Mouse (Mus musculus): ENCODE data around the gene Skor1. TPM values are rescaled to one million over a fixed set of nuclear protein-coding genes. Genes with fewer than 3 reads are reported as not detected.

Gene Skor1
- total and polyA plus RNA-seq, 3 experiments: 0.05 TPM; not detected in 2

GRCm38 (mm10) chr9:63122161-63122833 lies 26.5 kb downstream of the Skor1 start:
- H3K9me3 ChIP-seq (replicated peaks): no peaks in the 10 kb centered on the region
- H3K4me1 ChIP-seq (ENCODE audit: insufficient read depth, low read depth, low read length): peaks cover 11% of the 10 kb centered on the region
- no peak for TF ChIP-seq POLR2AphosphoS5 (IDR thresholded peaks at IDR 0.05; ENCODE audit: insufficient replicate concordance, low read depth, low read length)
- TF ChIP-seq GATA1 (IDR thresholded peaks at IDR 0.05; ENCODE audit: borderline replicate concordance, low read length): no peak
- TF ChIP-seq CTCF (IDR thresholded peaks at IDR 0.05; ENCODE audit: low read depth, low read length): no peak
- TF ChIP-seq TAL1 (conservative IDR thresholded peaks at IDR 0.05; ENCODE audit: low read depth, low read length): no peak
- no peak for TF ChIP-seq GATA2 (IDR thresholded peaks at IDR 0.05; ENCODE audit: borderline replicate concordance, low read depth, low read length)
- H3K36me3 ChIP-seq (replicated peaks): no peaks in the 10 kb centered on the region
- DNase-seq (ENCODE audit: low spot score) (no peak), ATAC-seq (ENCODE audit: extremely low read depth, insufficient number of reproducible peaks, low FRiP score, poor library complexity, severe bottlenecking) (no peak)
- peaks cover 13% of the 10 kb centered on the region for H3K27me3 ChIP-seq (ENCODE audit: insufficient read depth, low read length)
- H3K4me3 ChIP-seq (ENCODE audit: low read depth, low read length): no peak overlapping the region

GRCm38 (mm10) chr9:63118385-63118784 lies 30.4 kb downstream of the Skor1 start:
- DNase-seq (ENCODE audit: low spot score): no peak
- Histone ChIP-seq H3K4me3 (ENCODE audit: low read depth, low read length) (no peak overlapping the region), H3K4me1 (ENCODE audit: insufficient read depth, low read depth, low read length) (no peaks in the 10 kb centered on the region), H3K27me3 (ENCODE audit: insufficient read depth, low read length) (peaks cover 12% of the 10 kb centered on the region), H3K36me3 (replicated peaks) (no peaks in the 10 kb centered on the region), H3K9me3 (replicated peaks) (no peaks in the 10 kb centered on the region)
- no peak for ATAC-seq (ENCODE audit: extremely low read depth, insufficient number of reproducible peaks, low FRiP score, poor library complexity, severe bottlenecking)
- no peak for TF ChIP-seq CTCF (IDR thresholded peaks at IDR 0.05; ENCODE audit: low read depth, low read length)
- no peak for TF ChIP-seq POLR2AphosphoS5 (IDR thresholded peaks at IDR 0.05; ENCODE audit: insufficient replicate concordance, low read depth, low read length)
- TF ChIP-seq TAL1 (conservative IDR thresholded peaks at IDR 0.05; ENCODE audit: low read depth, low read length): no peak
- TF ChIP-seq GATA1 (IDR thresholded peaks at IDR 0.05; ENCODE audit: borderline replicate concordance, low read length): no peak
- TF ChIP-seq GATA2 (IDR thresholded peaks at IDR 0.05; ENCODE audit: borderline replicate concordance, low read depth, low read length): no peak

GRCm38 (mm10) chr9:63112514-63112913 lies 36.2 kb downstream of the Skor1 start:
- Histone ChIP-seq H3K36me3 (replicated peaks) (no peaks in the 10 kb centered on the region), H3K4me3 (ENCODE audit: low read depth, low read length) (no peak overlapping the region), H3K4me1 (ENCODE audit: insufficient read depth, low read depth, low read length) (no peaks in the 10 kb centered on the region), H3K9me3 (replicated peaks) (no peaks in the 10 kb centered on the region), H3K27me3 (ENCODE audit: insufficient read depth, low read length) (peaks cover 22% of the 10 kb centered on the region)
- ATAC-seq (ENCODE audit: extremely low read depth, insufficient number of reproducible peaks, low FRiP score, poor library complexity, severe bottlenecking): no peak
- no peak for TF ChIP-seq CTCF (IDR thresholded peaks at IDR 0.05; ENCODE audit: low read depth, low read length)
- TF ChIP-seq POLR2AphosphoS5 (IDR thresholded peaks at IDR 0.05; ENCODE audit: insufficient replicate concordance, low read depth, low read length): no peak
- DNase-seq (ENCODE audit: low spot score): no peak

- Histone ChIP-seq H3K9me3 (replicated peaks) (no peaks in the 10 kb centered on the region), H3K4me1 (ENCODE audit: insufficient read depth, low read depth, low read length) (no peaks in the 10 kb centered on the region), H3K4me3 (ENCODE audit: low read depth, low read length) (no peak overlapping the region), H3K27me3 (ENCODE audit: insufficient read depth, low read length) (peaks cover 19% of the 10 kb centered on the region), H3K36me3 (replicated peaks) (no peaks in the 10 kb centered on the region)
- DNase-seq (ENCODE audit: low spot score) (no peak), ATAC-seq (ENCODE audit: extremely low read depth, insufficient number of reproducible peaks, low FRiP score, poor library complexity, severe bottlenecking) (no peak)
- TF ChIP-seq GATA1 (IDR thresholded peaks at IDR 0.05; ENCODE audit: borderline replicate concordance, low read length): no peak
- no peak for TF ChIP-seq CTCF (IDR thresholded peaks at IDR 0.05; ENCODE audit: low read depth, low read length)
- no peak for TF ChIP-seq POLR2AphosphoS5 (IDR thresholded peaks at IDR 0.05; ENCODE audit: insufficient replicate concordance, low read depth, low read length)
- no peak for TF ChIP-seq GATA2 (IDR thresholded peaks at IDR 0.05; ENCODE audit: borderline replicate concordance, low read depth, low read length)
- TF ChIP-seq TAL1 (conservative IDR thresholded peaks at IDR 0.05; ENCODE audit: low read depth, low read length): no peak
These were observed 39.0 kb downstream of the Skor1 start for GRCm38 (mm10) chr9:63109782-63110087.

- DNase-seq (ENCODE audit: low spot score): no peak
- no peaks in the 10 kb centered on the region for H3K9me3 ChIP-seq (replicated peaks)
- no peak overlapping the region for H3K4me3 ChIP-seq (ENCODE audit: low read depth, low read length)
- H3K4me1 ChIP-seq (ENCODE audit: insufficient read depth, low read depth, low read length): no peaks in the 10 kb centered on the region
- no peaks in the 10 kb centered on the region for H3K36me3 ChIP-seq (replicated peaks)
- no peak for TF ChIP-seq TAL1 (conservative IDR thresholded peaks at IDR 0.05; ENCODE audit: low read depth, low read length)
- no peak for TF ChIP-seq GATA2 (IDR thresholded peaks at IDR 0.05; ENCODE audit: borderline replicate concordance, low read depth, low read length)
- TF ChIP-seq GATA1 (IDR thresholded peaks at IDR 0.05; ENCODE audit: borderline replicate concordance, low read length): no peak
- no peak for TF ChIP-seq POLR2AphosphoS5 (IDR thresholded peaks at IDR 0.05; ENCODE audit: insufficient replicate concordance, low read depth, low read length)
- no peak for TF ChIP-seq CTCF (IDR thresholded peaks at IDR 0.05; ENCODE audit: low read depth, low read length)
- peaks cover 21% of the 10 kb centered on the region for H3K27me3 ChIP-seq (ENCODE audit: insufficient read depth, low read length)
- ATAC-seq (ENCODE audit: extremely low read depth, insufficient number of reproducible peaks, low FRiP score, poor library complexity, severe bottlenecking): no peak
These were observed 39.6 kb downstream of the Skor1 start for GRCm38 (mm10) chr9:63109020-63109781.

GRCm38 (mm10) chr9:63108580-63108979 lies 40.2 kb downstream of the Skor1 start:
- Histone ChIP-seq H3K9me3 (replicated peaks) (no peaks in the 10 kb centered on the region), H3K27me3 (ENCODE audit: insufficient read depth, low read length) (peaks cover 21% of the 10 kb centered on the region), H3K4me1 (ENCODE audit: insufficient read depth, low read depth, low read length) (no peaks in the 10 kb centered on the region), H3K36me3 (replicated peaks) (no peaks in the 10 kb centered on the region), H3K4me3 (ENCODE audit: low read depth, low read length) (no peak overlapping the region)
- DNase-seq (ENCODE audit: low spot score) (no peak), ATAC-seq (ENCODE audit: extremely low read depth, insufficient number of reproducible peaks, low FRiP score, poor library complexity, severe bottlenecking) (no peak)
- TF ChIP-seq CTCF (IDR thresholded peaks at IDR 0.05; ENCODE audit: low read depth, low read length) (no peak), TAL1 (conservative IDR thresholded peaks at IDR 0.05; ENCODE audit: low read depth, low read length) (no peak), POLR2AphosphoS5 (IDR thresholded peaks at IDR 0.05; ENCODE audit: insufficient replicate concordance, low read depth, low read length) (no peak), GATA2 (IDR thresholded peaks at IDR 0.05; ENCODE audit: borderline replicate concordance, low read depth, low read length) (no peak), GATA1 (IDR thresholded peaks at IDR 0.05; ENCODE audit: borderline replicate concordance, low read length) (no peak)
